Mouse (Mus musculus) kidney, embryonic 14.5 days (tissue): ENCODE measurements around the gene Trim8. TPM values are rescaled to one million over a fixed set of nuclear protein-coding genes. Genes with fewer than 3 reads are reported as not detected.
A peak's percentile ranks its signal among the peaks of the same experiment; 100 is the strongest.

Source experiments
- ATAC-seq: fragments of 200-750 bp; cut with Nextera tagmentation; 2 replicates; pipeline ENCODE4 v1.8.0; 2017; ENCODE audit warnings: moderate number of reproducible peaks, mild to moderate bottlenecking, moderate TSS enrichment, moderate library complexity; ENCODE audit not compliant: low FRiP score, low TSS enrichment
- H3K27ac ChIP-seq: fragments of 300-500 bp; sonication (generic); 2 replicates; pipeline ENCODE4 v1.5.1; 2014; ENCODE audit warnings: low read depth, mild to moderate bottlenecking, low read length, moderate library complexity, mixed read lengths
- H3K27me3 ChIP-seq: fragments of 300-500 bp; sonication (generic); 2 replicates; pipeline ENCODE4 v1.6.1; 2014; ENCODE audit warnings: mild to moderate bottlenecking, low read length; ENCODE audit not compliant: control insufficient read depth, insufficient read depth
- H3K36me3 ChIP-seq: fragments of 300-500 bp; sonication (generic); 2 replicates; pipeline ENCODE4 v1.6.1; 2014; ENCODE audit warnings: low read length, mixed read lengths; ENCODE audit not compliant: control insufficient read depth, insufficient read depth
- H3K4me1 ChIP-seq: fragments of 300-500 bp; sonication (generic); 2 replicates; pipeline ENCODE4 v1.6.1; 2014; ENCODE audit warnings: low read length, mixed read lengths; ENCODE audit not compliant: control insufficient read depth, insufficient read depth
- H3K4me2 ChIP-seq: fragments of 300-500 bp; sonication (generic); replicated peaks from 2 replicates; pipeline ENCODE4 v1.6.1; 2014; ENCODE audit warnings: low read depth, mild to moderate bottlenecking, low read length
- H3K4me3 ChIP-seq: fragments of 300-500 bp; sonication (generic); 2 replicates; pipeline ENCODE4 v1.5.1; 2014; ENCODE audit warnings: mild to moderate bottlenecking, low read length
- H3K9ac ChIP-seq: fragments of 300-500 bp; sonication (generic); 2 replicates; pipeline ENCODE4 v1.6.1; 2014; ENCODE audit warnings: low read depth, mild to moderate bottlenecking, low read length, moderate library complexity
- H3K9me3 ChIP-seq: fragments of 300-500 bp; sonication (generic); 2 replicates; pipeline ENCODE4 v1.6.1; 2016; ENCODE audit warnings: low read length; ENCODE audit not compliant: control insufficient read depth
- WGBS: fragments of 180-500 bp; shearing (Covaris S2); extraction: QIAGEN DNeasy Blood & Tissue Kit; methylation state at CpG from one replicate; pipeline ENCODE4 v1.1.7; 2014; 5-methylcytosine and 5-hydroxymethylcytosine counted together
- polyA plus RNA-seq: library from polyadenylated mRNA; unstranded; fragments of >200 nt; fragmentation: Nextera tagmentation; extraction: Ambion mirVana; gene quantifications from 2 replicates; pipeline ENCODE4 v1.2.1, GENCODE M21; 2014

Gene Trim8
- polyA plus RNA-seq, 1 experiment from 2014 or later = 35.6 TPM

DNA sequence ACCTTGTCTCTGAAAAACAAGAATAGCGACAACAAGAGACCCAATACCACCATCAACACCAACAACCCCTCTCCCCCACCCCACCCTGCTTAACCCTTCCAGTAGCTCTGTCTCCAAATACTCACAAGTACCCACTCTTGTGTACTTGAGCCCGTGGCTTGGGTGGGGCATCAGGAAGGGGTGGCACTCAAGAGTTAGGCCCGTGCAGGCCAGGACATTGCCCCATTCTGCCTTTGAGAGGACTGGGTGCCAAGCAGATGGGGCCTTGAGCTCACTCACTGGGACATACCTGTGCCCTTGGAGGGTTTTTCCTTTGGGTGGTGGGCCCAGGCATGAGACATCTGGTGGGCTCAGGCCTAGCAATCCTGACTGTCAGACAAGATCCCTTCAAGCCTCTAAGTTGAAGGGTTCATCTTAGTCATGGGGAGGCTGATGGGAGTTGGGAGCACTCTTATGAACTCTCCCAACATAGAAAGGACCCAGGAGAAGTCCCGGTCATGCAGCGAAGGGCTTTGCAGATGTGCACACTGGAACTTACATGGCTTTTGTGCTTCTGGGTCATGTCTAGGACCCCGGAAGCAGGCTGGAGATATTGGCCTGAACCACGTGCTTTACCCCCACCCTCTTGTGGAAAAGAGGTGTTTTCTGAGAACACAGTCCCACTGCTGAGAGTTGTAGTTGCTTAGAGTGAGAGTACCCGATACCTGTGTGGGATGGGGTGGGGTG lies 4.3 kb downstream of the Trim8 start:
- Histone ChIP-seq H3K9me3 (no peaks in the 10 kb centered on the region), H3K4me2 (peak overlapping the region; percentile 90), H3K9ac (peak overlapping the region; percentile 99; the same call in 1 of the 2 replicates), H3K27ac (no peak overlapping the region), H3K4me1 (peaks cover 57% of the 10 kb centered on the region), H3K27me3 (no peaks in the 10 kb centered on the region), H3K4me3 (peak overlapping the region; percentile 98; the same call in 1 of the 2 replicates), H3K36me3 (peaks cover 41% of the 10 kb centered on the region)
- WGBS = 74% methylated on average over 8 of the region's 8 CpGs
- no peak for ATAC-seq

DNA sequence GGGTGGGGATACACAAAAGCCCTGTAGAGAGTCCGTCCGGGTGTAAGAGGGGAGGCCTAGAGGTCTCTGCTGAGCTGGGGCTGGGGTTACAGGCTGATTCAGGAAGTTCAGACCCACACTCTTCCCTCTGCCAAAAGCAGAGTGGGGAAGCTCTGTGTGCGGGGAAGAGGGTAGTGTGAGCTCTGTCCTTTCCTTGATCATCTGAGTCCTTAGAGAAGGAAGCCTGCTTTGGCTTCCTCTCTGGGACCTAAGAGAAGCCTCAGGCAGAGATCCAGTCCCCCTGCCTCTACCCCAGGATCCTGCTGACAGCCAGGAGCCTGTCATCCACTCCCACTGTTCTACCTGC lies 4.8 kb downstream of the Trim8 start:
- Histone ChIP-seq H3K4me3 (peak overlapping the region; percentile 98; the same call in 1 of the 2 replicates), H3K4me1 (peaks cover 57% of the 10 kb centered on the region), H3K27ac (no peak overlapping the region), H3K27me3 (no peaks in the 10 kb centered on the region), H3K4me2 (peak overlapping the region; percentile 90; the same call in 1 of the 2 replicates), H3K36me3 (peaks cover 44% of the 10 kb centered on the region), H3K9me3 (no peaks in the 10 kb centered on the region), H3K9ac (0 out of 2 replicates have a peak overlapping the region, but pooled peaks have one; percentile 99)
- ATAC-seq = no peak
- WGBS = 44% methylated on average over 3 of the region's 3 CpGs

- Histone ChIP-seq H3K9me3 (no peaks in the 10 kb centered on the region), H3K9ac (peak overlapping the region; percentile 32; the same call in 1 of the 2 replicates), H3K27me3 (no peaks in the 10 kb centered on the region), H3K4me1 (peaks cover 57% of the 10 kb centered on the region), H3K36me3 (peaks cover 53% of the 10 kb centered on the region), H3K4me2 (0 out of 2 replicates have a peak overlapping the region, but pooled peaks have one; percentile 8), H3K27ac (peak overlapping the region; percentile 62; the same call in 1 of the 2 replicates), H3K4me3 (peak overlapping the region; percentile 7; the same call in 1 of the 2 replicates)
- WGBS = 68% methylated on average over 8 of the region's 8 CpGs
- ATAC-seq = no peak
These were observed 5.7 kb downstream of the Trim8 start for GRCm38 (mm10) chr19:46507181-46507581.

GRCm38 (mm10) chr19:46507806-46508205 lies 6.3 kb downstream of the Trim8 start:
- WGBS = 41% methylated on average over 1 of the region's 1 CpGs
- 0 out of 2 replicates have a peak overlapping the region, but pooled peaks have one; percentile 32 for H3K9ac ChIP-seq
- H3K27me3 ChIP-seq = no peaks in the 10 kb centered on the region

DNA sequence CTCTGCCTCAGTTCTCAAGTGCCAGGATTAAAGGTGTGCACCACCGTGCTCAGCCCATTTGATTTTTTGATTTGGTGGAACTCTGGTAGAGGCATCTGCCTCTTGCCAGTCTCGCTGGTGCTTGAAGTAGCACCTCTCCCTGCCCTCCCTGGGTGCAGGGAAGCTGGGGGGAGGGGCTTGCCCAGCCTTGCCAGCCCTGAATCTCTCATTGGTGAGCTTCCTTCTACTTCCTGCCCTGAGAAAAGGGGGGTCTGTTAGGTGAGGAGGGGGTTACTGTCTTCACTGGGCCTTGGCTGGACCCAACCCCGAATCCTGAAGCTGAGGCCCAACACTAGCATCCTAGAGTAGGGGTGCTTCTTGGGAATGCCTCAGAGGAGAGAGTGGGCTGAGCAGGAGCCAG lies 7.2 kb downstream of the Trim8 start:
- H3K27ac ChIP-seq = no peak overlapping the region
- H3K4me1 ChIP-seq = peaks cover 57% of the 10 kb centered on the region
- H3K9ac ChIP-seq = peak overlapping the region; percentile 0; the same call in 1 of the 2 replicates

More at GRCm38 (mm10) chr19:46507806-46508205, 6.3 kb downstream of the Trim8 start:
- Histone ChIP-seq H3K4me2 (peak overlapping the region; percentile 12), H3K36me3 (peaks cover 59% of the 10 kb centered on the region), H3K9me3 (no peaks in the 10 kb centered on the region), H3K4me1 (peaks cover 57% of the 10 kb centered on the region), H3K27ac (peak overlapping the region; percentile 21; the same call in 1 of the 2 replicates), H3K4me3 (no peak overlapping the region)
- ATAC-seq = no peak

DNA sequence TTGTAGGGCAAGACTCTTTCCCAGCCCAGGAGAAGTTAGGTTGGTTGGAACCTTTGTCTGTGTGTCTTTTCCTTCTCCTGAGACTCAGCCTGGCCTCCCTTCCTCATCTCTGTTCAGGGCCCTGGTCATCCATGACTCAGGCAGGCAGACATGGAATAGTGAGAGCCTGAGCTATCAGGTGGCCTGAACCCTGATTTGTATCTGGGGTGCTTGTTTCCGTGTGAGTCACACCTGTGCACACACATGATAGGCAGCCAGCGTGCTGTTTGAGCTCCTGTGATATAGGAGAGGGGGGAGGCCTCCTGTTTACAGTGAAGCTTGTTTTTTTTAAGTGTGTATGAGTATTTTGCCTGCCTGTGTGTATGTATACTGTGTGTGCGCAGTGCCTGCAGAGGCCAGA lies 7.7 kb downstream of the Trim8 start:
- no peak for ATAC-seq
- no peaks in the 10 kb centered on the region for H3K27me3 ChIP-seq
- WGBS = 57% methylated on average over 3 of the region's 3 CpGs
- H3K4me2 ChIP-seq = no peak overlapping the region
- H3K4me1 ChIP-seq = peaks cover 57% of the 10 kb centered on the region
- H3K9ac ChIP-seq = no peak overlapping the region; the same call in 1 of the 2 replicates
- no peak overlapping the region for H3K4me3 ChIP-seq
- peaks cover 72% of the 10 kb centered on the region for H3K36me3 ChIP-seq
- 0 out of 2 replicates have a peak overlapping the region, but pooled peaks have one; percentile 33 for H3K27ac ChIP-seq
- H3K9me3 ChIP-seq = no peaks in the 10 kb centered on the region

More for the DNA sequence above, 7.2 kb downstream of the Trim8 start:
- no peak overlapping the region for H3K4me3 ChIP-seq
- H3K27me3 ChIP-seq = no peaks in the 10 kb centered on the region
- 17% methylated on average over 3 of the region's 3 CpGs for WGBS
- no peak overlapping the region for H3K4me2 ChIP-seq
- peaks cover 67% of the 10 kb centered on the region for H3K36me3 ChIP-seq
- no peak for ATAC-seq
- no peaks in the 10 kb centered on the region for H3K9me3 ChIP-seq

DNA sequence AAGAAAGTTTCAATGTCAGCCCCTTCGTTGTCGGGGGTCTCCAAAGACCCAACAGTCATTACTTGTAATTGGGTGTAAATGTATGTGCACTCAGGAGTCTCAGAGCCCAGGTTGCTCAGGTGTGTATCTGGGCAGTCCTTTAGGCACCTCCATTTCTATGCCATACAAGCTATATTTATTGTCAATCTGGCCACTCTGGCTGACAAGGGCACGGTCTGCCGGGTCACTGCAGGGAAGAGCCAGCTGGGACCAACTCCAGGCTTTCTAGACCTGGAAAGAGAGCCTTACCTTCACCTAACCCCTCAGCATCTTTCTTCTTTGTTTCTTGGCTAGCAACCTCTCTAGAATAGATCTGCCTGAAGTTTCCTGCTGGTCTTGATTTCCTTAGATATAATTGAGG lies 8.2 kb downstream of the Trim8 start:
- Histone ChIP-seq H3K36me3 (peaks cover 77% of the 10 kb centered on the region), H3K4me1 (peaks cover 55% of the 10 kb centered on the region), H3K27me3 (no peaks in the 10 kb centered on the region), H3K9ac (0 out of 2 replicates have a peak overlapping the region, but pooled peaks have one; percentile 2), H3K27ac (no peak overlapping the region; the same call in none of the 2 replicates), H3K4me2 (no peak overlapping the region), H3K4me3 (no peak overlapping the region), H3K9me3 (no peaks in the 10 kb centered on the region)
- ATAC-seq = no peak
- WGBS = 57% methylated on average over 4 of the region's 4 CpGs

GRCm38 (mm10) chr19:46510401-46510800 lies 8.9 kb downstream of the Trim8 start:
- Histone ChIP-seq H3K36me3 (peaks cover 77% of the 10 kb centered on the region), H3K27me3 (no peaks in the 10 kb centered on the region), H3K27ac (peak overlapping the region; percentile 37; the same call in 1 of the 2 replicates), H3K4me2 (no peak overlapping the region), H3K4me1 (peaks cover 48% of the 10 kb centered on the region), H3K9me3 (no peaks in the 10 kb centered on the region), H3K9ac (no peak overlapping the region), H3K4me3 (no peak overlapping the region)
- 76% methylated on average over 5 of the region's 5 CpGs for WGBS
- no peak for ATAC-seq

DNA sequence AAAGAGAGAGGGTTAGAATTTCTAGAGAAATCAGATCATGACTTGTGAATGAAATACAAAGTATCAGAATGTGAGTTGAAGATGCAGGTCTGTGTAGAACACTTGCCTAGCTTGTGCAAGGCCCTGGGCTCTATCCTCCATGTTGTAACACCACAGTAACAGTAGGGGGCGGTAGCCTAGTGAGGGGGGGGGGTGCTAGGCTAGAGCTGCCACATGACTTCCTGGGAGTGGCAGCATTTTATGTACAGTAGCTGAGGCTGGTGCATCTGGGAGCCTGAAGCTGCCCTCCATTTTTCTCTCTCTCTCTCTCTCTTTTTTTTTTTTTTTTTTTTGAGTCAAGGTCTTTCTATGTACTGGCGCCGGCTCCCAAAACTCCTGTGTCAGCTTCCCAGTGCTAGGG lies 9.3 kb downstream of the Trim8 start:
- H3K9me3 ChIP-seq = no peaks in the 10 kb centered on the region
- ATAC-seq = no peak
- peak overlapping the region; percentile 37; the same call in 1 of the 2 replicates for H3K27ac ChIP-seq
- no peak overlapping the region for H3K9ac ChIP-seq
- H3K27me3 ChIP-seq = no peaks in the 10 kb centered on the region
- H3K36me3 ChIP-seq = peaks cover 77% of the 10 kb centered on the region
- peaks cover 44% of the 10 kb centered on the region for H3K4me1 ChIP-seq
- 68% methylated on average over 3 of the region's 3 CpGs for WGBS
- H3K4me2 ChIP-seq = no peak overlapping the region
- no peak overlapping the region for H3K4me3 ChIP-seq
